Mouse (Mus musculus) activated CD4-positive, CD25-positive, alpha-beta regulatory T cell, adult 9 weeks (primary cell): Measurements from ENCODE around the gene Esam. TPM values are rescaled to one million over a fixed set of nuclear protein-coding genes. Genes with fewer than 3 reads are reported as not detected.

Experiments
- polyA plus RNA-seq: library from polyadenylated mRNA; unstranded; fragments of 100-300 nt; shearing (Covaris generic); gene quantifications from one replicate; pipeline ENCODE4 v1.2.1, GENCODE M21; 2017

Esam gene
- polyA plus RNA-seq, result not detected

GRCm38 (mm10) chr9:37527396-37528224 lies at the start of gene Esam:
TSS of gene Esam (plus strand) at chr9:37528078.

GRCm38 (mm10) chr9:37488611-37489396 lies 39.1 kb upstream of the Esam start, which contains the start of gene Msantd2:
TSS of gene Msantd2 (plus strand) at chr9:37489319.

GRCm38 (mm10) chr9:37539170-37540025 lies 11.5 kb downstream of the Esam start, which contains the start of gene Vsig2:
TSS of gene Vsig2 (plus strand) at chr9:37539255.

DNA sequence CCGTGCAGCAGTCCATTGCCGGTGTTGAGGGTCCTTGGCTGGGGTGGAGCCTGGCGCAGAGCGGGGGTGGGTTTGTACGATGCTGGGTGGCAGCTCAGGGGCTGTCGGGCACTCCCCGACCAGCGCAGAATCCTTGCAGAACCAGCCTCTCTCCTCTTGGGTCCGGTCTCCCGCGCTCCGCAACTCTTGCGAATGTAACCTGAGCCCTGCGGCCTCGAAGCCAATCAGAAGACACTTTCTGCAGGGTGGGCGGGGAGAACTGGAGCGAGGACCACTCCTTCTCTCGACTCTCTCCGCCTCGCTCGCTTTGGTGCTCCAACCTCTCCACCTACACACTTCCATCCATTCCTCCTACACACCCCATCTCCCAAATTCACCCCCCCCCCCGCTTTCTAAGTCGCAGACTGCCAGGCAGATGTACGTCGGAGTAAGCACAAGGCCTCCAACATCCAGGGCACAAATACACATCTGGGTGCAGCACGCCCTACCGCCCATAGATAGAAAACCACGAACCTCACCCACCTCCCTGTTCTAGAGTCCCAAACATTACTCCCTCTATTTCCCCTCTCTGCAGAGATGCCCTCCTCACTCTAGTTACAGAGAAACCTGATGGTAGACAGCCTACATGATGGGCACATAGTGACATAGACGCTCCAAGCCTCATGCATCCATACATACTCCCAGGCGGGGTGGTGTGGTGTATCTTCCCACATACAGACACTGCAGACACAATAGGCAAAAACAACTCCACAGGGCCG lies 24.8 kb downstream of the Esam start, which contains the start of gene Nrgn:
TSS of gene Nrgn (minus strand) at position 369 of the 758 bp plus-strand sequence.

DNA sequence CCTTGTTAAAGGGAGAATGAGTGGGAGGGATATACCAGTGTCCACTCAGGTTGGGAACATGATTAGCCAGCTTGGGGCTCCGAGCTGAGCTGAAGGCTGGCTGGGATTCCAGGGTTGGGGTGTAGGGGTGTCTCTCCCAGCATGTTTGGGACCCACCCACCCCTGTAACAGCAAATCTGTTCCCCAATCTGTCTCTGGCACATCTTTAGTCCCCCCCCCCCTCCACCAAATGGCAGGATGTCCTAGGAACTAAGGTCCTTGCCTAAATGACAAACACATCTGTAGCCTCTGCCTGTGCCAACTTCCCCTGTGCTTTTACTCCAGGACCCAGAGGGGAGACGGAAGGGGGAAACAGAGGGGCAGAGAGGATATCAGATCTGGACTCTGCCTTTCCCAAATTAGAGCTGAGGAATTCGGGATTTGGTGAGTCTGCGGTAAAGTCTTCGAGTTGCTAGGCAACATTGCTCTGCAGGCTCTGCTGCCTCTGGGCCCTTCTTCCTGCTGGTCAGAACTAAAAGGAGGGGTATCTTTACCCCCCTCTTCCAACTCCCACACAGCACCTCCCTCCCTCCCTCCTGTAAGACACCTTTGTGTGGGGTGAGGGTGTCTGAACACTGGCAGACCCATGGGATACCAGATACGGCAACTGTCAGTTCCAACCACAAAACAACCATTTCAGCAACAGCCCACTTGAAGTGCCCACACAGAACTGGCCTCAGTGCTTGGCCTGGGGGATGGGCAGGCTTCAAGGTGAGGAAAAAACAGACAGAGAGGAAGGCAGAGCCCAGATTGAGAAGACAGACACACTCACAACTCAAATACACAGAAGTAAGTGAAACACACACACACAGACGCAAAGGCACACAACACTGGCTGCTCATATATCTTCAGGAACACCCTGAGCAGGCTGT lies 27.2 kb downstream of the Esam start, which contains the start of gene Siae:
TSS of gene Siae (plus strand) at position 861 of the 911 bp plus-strand sequence.

Other genes with a start within 250 kb of the Esam start
- gene Ccdc15, start 179.6 kb upstream of the Esam start, polyA plus RNA-seq, result 7.1 TPM
- not detected for gene Hepacam, start 160.7 kb upstream of the Esam start, polyA plus RNA-seq
- not detected for gene Robo4, start 126.2 kb upstream of the Esam start, polyA plus RNA-seq
- gene Robo3, start 94.8 kb upstream of the Esam start, polyA plus RNA-seq, result not detected
- gene Msantd2, start 38.8 kb upstream of the Esam start, polyA plus RNA-seq, result 6.8 TPM
- not detected for gene Vsig2, start 11.2 kb downstream of the Esam start, polyA plus RNA-seq
- gene Nrgn, start 24.8 kb downstream of the Esam start, polyA plus RNA-seq, result 3.9 TPM
- 21.4 TPM for gene Siae, start 27.6 kb downstream of the Esam start, polyA plus RNA-seq
- 0.70 TPM for gene Spa17, start 85.6 kb downstream of the Esam start, polyA plus RNA-seq
- gene Tbrg1, start 129.2 kb downstream of the Esam start, polyA plus RNA-seq, result 184 TPM
- gene Panx3, start 141.2 kb downstream of the Esam start, polyA plus RNA-seq, result not detected
- gene Olfr160, start 188.2 kb downstream of the Esam start, polyA plus RNA-seq, result not detected
- gene Olfr874, start 217.0 kb downstream of the Esam start, polyA plus RNA-seq, result not detected
- not detected for gene Olfr875, start 243.8 kb downstream of the Esam start, polyA plus RNA-seq